Mouse (Mus musculus) spleen, adult 2 months (tissue): ENCODE data around the gene Gm10192.

Source experiments
- CTCF ChIP-seq: fragments of 200-500 bp; IDR thresholded peaks from 2 replicates; pipeline ENCODE4 v1.5.1; 2011; ENCODE audit warnings: mild to moderate bottlenecking, inconsistent platforms; ENCODE audit not compliant: insufficient read depth, insufficient read length, insufficient replicate concordance; ENCODE audit errors: extremely low read depth
- POLR2A ChIP-seq: fragments of 200-500 bp; IDR thresholded peaks from 2 replicates; pipeline ENCODE4 v1.6.1; 2011; ENCODE audit warnings: low read depth, low read length, inconsistent platforms

GRCm38 (mm10) chr4:97153554-97153953 lies 29.4 kb downstream of the Gm10192 start:
- TF ChIP-seq CTCF (no peak), POLR2A (no peak)
